Mouse (Mus musculus) hindbrain, embryonic 10.5 days (tissue): ENCODE measurements around the gene Ctnna3. TPM values are rescaled to one million over a fixed set of nuclear protein-coding genes. Genes with fewer than 3 reads are reported as not detected.

Source experiments
- DNase-seq: peaks from one replicate; pipeline ENCODE4 v3.0.0-alpha.2; 2017; ENCODE audit warnings: low spot score
- H3K27ac ChIP-seq: fragments of 300-500 bp; sonication (generic); 2 replicates; pipeline ENCODE4 v1.5.1; 2016; ENCODE audit warnings: mild to moderate bottlenecking, moderate library complexity
- H3K27me3 ChIP-seq: fragments of 300-500 bp; sonication (generic); 2 replicates; pipeline ENCODE4 v1.6.1; 2016; ENCODE audit warnings: mild to moderate bottlenecking; ENCODE audit not compliant: poor library complexity, insufficient read depth, severe bottlenecking
- H3K36me3 ChIP-seq: fragments of 300-500 bp; sonication (generic); 2 replicates; pipeline ENCODE4 v1.6.1; 2016; ENCODE audit warnings: mild to moderate bottlenecking, moderate library complexity
- H3K4me1 ChIP-seq: fragments of 300-500 bp; sonication (generic); replicated peaks from 2 replicates; pipeline ENCODE4 v1.6.1; 2016; ENCODE audit warnings: mild to moderate bottlenecking
- H3K4me3 ChIP-seq: fragments of 300-500 bp; sonication (generic); 2 replicates; pipeline ENCODE4 v1.5.1; 2016; ENCODE audit warnings: mild to moderate bottlenecking, moderate library complexity
- H3K9me3 ChIP-seq: fragments of 300-500 bp; sonication (generic); 2 replicates; pipeline ENCODE4 v1.6.1; 2016; ENCODE audit warnings: mild to moderate bottlenecking, moderate library complexity
- WGBS: fragments of 180-500 bp; shearing (Covaris S2); methylation state at CpG from one replicate; pipeline ENCODE4 v1.1.7; 2016; 5-methylcytosine and 5-hydroxymethylcytosine counted together
- polyA plus RNA-seq: library from polyadenylated mRNA; unstranded; fragments of >200 nt; fragmentation: Nextera tagmentation; extraction: Ambion mirVana; gene quantifications from 2 replicates; pipeline ENCODE4 v1.2.1, GENCODE M21; 2016

The Ctnna3 gene
- polyA plus RNA-seq, 1 experiment from 2014 or later: 0.21 TPM

DNA sequence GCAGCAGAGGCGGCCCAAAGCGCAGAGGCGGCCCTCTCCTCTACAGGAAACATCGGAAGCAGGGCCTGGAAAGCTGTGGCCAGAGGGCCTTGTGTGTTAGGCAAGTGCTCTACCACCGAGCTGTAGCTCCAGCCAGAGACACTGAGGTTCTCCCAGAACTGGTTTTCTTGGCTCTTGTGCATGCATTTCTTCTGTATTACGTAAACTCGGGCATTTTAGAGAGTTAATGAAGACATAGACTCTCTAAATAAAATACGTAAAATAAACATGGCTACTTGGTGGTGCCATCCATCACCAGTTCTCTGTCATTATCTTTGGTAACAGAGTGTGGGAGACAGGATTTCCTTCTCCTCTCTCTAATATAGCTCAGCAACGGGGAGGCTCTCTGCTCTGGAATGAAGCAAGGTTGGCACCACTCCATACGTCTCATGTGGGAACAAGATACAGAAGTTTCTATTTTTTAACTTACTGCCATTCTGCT, 46.3 kb downstream of the Ctnna3 start:
- DNase-seq: no peak
- H3K27me3 ChIP-seq: no peaks in the 10 kb centered on the region
- 87% methylated on average over 10 of the region's 10 CpGs for WGBS

DNA sequence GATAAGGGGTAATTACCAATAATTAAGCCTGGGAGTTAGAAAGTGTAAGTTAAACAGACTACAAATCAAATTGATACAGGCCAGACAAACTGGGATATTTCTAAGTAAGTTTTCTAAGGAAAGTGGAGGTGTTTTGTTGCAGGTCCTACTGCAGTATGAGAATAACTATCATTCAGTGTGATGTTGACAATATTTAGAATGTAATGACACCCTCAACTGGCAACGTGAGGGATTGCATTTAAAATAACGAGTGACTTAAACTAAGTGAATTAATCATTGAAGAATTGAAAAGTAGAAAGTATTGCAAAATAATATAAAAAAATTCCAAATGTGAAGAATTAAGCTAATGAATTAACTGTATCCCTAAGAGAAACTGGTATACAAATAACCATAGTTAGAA, 49.0 kb downstream of the Ctnna3 start:
- 45% methylated on average over 2 of the region's 2 CpGs for WGBS
- DNase-seq: no peak

More for the DNA sequence above, 46.3 kb downstream of the Ctnna3 start:
- no peaks in the 10 kb centered on the region for H3K36me3 ChIP-seq
- no peak overlapping the region for H3K4me3 ChIP-seq
- H3K9me3 ChIP-seq: no peaks in the 10 kb centered on the region
- no peak overlapping the region for H3K27ac ChIP-seq
- H3K4me1 ChIP-seq: peaks cover 4% of the 10 kb centered on the region; the same call in 1 of the 2 replicates

DNA sequence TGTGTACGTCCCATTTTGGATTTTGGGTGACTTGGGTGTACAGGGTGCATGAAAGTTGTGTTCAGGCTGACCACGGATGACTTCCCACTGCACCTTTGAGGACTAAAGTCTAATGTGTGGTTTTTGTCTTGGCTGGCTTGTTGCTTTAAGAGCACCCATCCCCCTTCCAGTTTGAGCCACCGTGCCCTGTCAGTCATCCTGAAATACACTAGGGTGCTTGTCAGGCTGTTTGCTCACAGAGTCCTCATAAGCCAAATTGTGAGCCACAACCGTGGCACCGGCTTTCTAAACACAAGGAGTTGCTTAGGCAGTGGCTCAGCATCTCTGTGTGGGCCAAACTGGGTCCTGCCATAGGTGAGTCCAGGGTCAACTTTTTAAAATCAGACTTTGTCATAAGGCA, 50.2 kb downstream of the Ctnna3 start:
- Histone ChIP-seq H3K4me1 (peaks cover 4% of the 10 kb centered on the region; the same call in 1 of the 2 replicates), H3K27me3 (no peaks in the 10 kb centered on the region), H3K36me3 (no peaks in the 10 kb centered on the region), H3K4me3 (no peak overlapping the region), H3K9me3 (no peaks in the 10 kb centered on the region), H3K27ac (no peak overlapping the region)
- 57% methylated on average over 5 of the region's 5 CpGs for WGBS
- DNase-seq: no peak

More for the DNA sequence above, 49.0 kb downstream of the Ctnna3 start:
- H3K4me1 ChIP-seq: peaks cover 4% of the 10 kb centered on the region; the same call in 1 of the 2 replicates
- no peaks in the 10 kb centered on the region for H3K27me3 ChIP-seq
- no peak overlapping the region for H3K4me3 ChIP-seq
- no peak overlapping the region for H3K27ac ChIP-seq
- no peaks in the 10 kb centered on the region for H3K36me3 ChIP-seq
- H3K9me3 ChIP-seq: no peaks in the 10 kb centered on the region

DNA sequence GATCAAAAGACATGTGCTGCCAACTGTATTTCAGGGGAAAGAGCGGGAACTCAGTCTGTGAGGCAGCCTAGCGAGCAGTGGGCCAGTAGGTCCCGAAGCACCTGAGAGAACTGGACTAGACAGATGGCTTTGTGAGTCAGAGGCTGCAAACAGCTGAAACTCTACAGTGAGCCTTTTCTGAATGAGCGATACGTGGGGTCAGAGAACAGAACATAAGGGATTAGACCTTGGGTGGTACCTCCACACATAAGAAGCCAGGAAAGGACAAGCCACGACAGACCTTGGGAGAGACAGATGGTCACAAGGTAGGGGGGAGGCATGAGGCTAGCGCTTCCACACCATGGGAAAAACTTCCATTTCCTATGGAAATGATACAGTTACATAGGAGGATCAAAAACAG, 58.4 kb downstream of the Ctnna3 start:
- Histone ChIP-seq H3K4me3 (no peak overlapping the region), H3K27me3 (no peaks in the 10 kb centered on the region), H3K36me3 (no peaks in the 10 kb centered on the region), H3K9me3 (no peaks in the 10 kb centered on the region), H3K4me1 (no peaks in the 10 kb centered on the region), H3K27ac (no peak overlapping the region)
- 86% methylated on average over 7 of the region's 7 CpGs for WGBS
- DNase-seq: no peak

DNA sequence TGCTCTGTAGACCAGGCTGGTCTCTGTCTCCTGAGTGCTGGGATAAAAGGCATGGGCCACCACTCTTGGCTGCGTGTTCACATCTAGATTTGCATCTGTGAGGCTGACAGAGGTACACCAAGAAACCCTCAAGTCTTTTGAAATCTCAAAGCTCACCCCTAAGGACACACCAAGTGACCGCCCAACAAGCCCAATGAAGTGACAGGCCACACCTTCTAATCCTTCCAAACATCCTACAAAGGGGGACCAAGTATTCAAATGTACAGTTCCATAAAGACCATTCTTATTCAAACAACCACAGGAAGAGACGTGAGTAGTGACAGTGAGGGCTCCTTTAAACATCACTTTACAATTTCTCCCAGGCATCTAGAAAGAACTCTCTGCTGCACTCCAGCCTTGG, 94.1 kb downstream of the Ctnna3 start:
- H3K9me3 ChIP-seq: no peaks in the 10 kb centered on the region
- no peaks in the 10 kb centered on the region for H3K27me3 ChIP-seq
- H3K36me3 ChIP-seq: no peaks in the 10 kb centered on the region
- H3K4me1 ChIP-seq: no peaks in the 10 kb centered on the region
- H3K4me3 ChIP-seq: no peak overlapping the region
- H3K27ac ChIP-seq: no peak overlapping the region
- DNase-seq: no peak
- WGBS: 81% methylated on average over 3 of the region's 3 CpGs

DNA sequence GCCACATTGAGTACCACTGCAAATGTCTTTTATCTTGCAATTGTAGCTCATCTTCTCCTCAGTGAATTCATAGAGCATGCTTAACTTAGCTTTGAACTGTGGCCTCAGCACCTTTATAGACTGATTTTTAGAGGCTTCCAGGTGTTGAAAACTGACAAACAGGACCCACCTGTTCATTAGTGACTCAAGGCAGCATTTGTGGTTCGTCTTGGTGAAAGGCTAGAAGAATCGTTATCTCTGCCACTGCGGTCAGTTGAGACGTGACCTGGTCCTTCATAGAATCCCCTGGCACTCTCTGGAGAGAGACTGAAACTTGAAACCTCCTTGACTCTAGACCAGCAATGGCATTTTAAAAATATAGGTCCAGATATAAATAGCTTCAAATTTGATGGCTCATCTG, 96.1 kb downstream of the Ctnna3 start:
- WGBS: 83% methylated on average over 4 of the region's 4 CpGs
- Histone ChIP-seq H3K4me3 (no peak overlapping the region), H3K4me1 (no peaks in the 10 kb centered on the region), H3K27ac (no peak overlapping the region), H3K9me3 (no peaks in the 10 kb centered on the region), H3K36me3 (no peaks in the 10 kb centered on the region), H3K27me3 (no peaks in the 10 kb centered on the region)
- DNase-seq: no peak

DNA sequence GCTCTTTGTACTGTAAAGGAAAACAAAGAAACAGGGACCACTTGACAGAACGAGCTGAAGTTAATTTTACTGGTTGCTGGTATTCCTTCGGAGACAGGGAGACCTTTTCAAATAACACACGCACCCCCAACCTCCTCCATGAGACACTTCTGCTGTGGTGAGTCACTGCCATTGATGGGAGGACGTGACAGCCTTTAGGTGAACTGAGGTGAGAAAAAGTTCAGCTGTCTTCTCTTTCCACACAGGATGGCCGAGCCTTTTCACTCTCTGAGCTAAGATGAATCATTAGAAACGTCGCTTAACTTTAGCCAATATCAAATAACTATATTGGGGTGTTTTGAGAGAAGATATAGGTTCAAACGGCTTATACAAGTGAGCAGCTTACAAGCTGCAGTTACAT, 102.5 kb downstream of the Ctnna3 start:
- no peak for DNase-seq
- Histone ChIP-seq H3K9me3 (no peaks in the 10 kb centered on the region), H3K27me3 (no peaks in the 10 kb centered on the region), H3K4me3 (no peak overlapping the region), H3K4me1 (no peaks in the 10 kb centered on the region), H3K36me3 (no peaks in the 10 kb centered on the region), H3K27ac (no peak overlapping the region)
- 82% methylated on average over 8 of the region's 8 CpGs for WGBS

DNA sequence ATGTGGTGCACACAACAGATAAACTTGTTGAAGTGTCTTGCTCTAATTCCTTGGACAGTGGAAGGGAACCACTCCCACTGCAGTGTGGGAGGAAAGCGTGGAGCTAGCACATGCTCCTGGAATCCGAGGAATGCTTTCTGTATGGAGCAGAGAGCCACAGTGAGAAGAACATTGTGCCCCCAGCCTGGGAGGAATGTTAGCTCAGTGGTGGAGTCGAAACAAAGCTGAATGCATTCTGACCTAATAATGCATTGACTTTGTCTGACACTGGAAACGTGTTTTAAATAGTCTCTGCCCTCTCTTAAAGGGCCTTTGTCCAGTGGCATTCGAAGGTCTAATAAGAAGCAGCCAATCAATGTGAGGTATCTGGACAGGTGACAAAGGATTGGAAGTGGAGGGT, 111.9 kb downstream of the Ctnna3 start:
- peak; percentile 45 for DNase-seq
- no peaks in the 10 kb centered on the region for H3K27me3 ChIP-seq
- H3K9me3 ChIP-seq: no peaks in the 10 kb centered on the region
- WGBS: 14% methylated on average over 5 of the region's 5 CpGs
- peak overlapping the region; percentile 50 for H3K27ac ChIP-seq
- no peaks in the 10 kb centered on the region for H3K36me3 ChIP-seq
- H3K4me1 ChIP-seq: peaks cover 13% of the 10 kb centered on the region
- H3K4me3 ChIP-seq: no peak overlapping the region

DNA sequence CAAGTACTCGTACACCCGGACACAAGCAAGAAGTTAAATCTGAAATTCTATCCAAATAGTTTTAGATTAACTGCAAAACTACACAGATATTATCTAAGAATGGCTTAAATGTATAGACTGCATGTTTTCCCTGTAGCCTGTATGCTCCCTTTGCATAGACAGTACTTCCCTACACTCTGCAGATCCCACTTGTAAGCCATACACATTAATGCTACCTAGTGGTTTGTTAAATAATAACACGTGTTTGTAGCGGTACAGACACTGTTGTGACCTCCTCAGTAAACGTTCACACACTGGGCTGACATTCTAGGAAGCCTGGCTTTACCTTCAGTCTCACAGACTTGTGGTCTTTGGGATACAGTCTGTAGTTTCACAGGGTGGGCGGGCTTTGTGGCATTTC, 112.6 kb downstream of the Ctnna3 start:
- Histone ChIP-seq H3K4me3 (no peak overlapping the region), H3K9me3 (no peaks in the 10 kb centered on the region), H3K27me3 (no peaks in the 10 kb centered on the region), H3K36me3 (no peaks in the 10 kb centered on the region), H3K4me1 (peaks cover 13% of the 10 kb centered on the region), H3K27ac (peak overlapping the region; percentile 50; the same call in 1 of the 2 replicates)
- 58% methylated on average over 6 of the region's 6 CpGs for WGBS
- DNase-seq: no peak

DNA sequence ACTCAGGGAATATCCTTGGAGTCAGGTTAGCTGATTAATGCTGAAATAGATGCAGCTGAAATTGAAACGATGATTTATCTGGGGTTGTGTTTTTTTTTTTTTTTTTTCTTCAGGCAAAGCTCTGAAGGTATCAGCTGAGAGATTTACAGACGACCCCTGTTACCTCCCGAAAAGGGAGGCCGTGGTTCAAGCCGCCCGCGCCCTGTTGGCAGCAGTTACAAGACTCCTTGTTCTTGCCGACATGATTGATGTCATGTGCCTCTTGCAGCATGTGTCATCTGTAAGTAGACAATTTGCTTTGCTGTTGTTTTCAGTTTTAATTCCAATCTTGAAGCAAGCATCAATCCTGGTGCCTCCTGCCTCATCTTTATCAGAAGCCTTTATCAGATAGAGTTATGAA, 136.8 kb downstream of the Ctnna3 start:
- H3K9me3 ChIP-seq: no peaks in the 10 kb centered on the region
- H3K4me3 ChIP-seq: no peak overlapping the region
- no peaks in the 10 kb centered on the region for H3K36me3 ChIP-seq
- no peak for DNase-seq
- no peak overlapping the region for H3K27ac ChIP-seq
- no peaks in the 10 kb centered on the region for H3K4me1 ChIP-seq
- 93% methylated on average over 8 of the region's 8 CpGs for WGBS
- no peaks in the 10 kb centered on the region for H3K27me3 ChIP-seq

DNA sequence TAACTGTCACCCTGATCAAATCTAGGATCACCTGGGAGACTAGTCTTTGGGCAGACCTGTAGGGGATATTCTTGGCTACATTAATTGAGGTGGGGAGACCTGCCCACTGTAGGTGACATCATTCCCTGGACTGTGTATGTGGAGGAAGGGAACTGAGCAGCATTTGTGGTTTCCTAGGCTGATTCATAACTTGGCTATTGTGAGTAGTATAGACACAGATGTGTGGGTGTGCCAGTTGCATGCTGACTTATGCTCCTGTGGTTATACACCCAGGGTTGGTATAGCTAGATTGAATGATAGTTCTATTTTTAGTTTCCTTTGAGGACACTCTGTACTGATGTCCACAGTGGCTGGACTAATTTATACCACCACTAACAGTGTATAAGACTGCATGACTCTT, 141.7 kb downstream of the Ctnna3 start:
- DNase-seq: no peak
- no peaks in the 10 kb centered on the region for H3K27me3 ChIP-seq
- H3K9me3 ChIP-seq: no peaks in the 10 kb centered on the region
- no peaks in the 10 kb centered on the region for H3K4me1 ChIP-seq
- no peaks in the 10 kb centered on the region for H3K36me3 ChIP-seq
- H3K27ac ChIP-seq: no peak overlapping the region
- no peak overlapping the region for H3K4me3 ChIP-seq

DNA sequence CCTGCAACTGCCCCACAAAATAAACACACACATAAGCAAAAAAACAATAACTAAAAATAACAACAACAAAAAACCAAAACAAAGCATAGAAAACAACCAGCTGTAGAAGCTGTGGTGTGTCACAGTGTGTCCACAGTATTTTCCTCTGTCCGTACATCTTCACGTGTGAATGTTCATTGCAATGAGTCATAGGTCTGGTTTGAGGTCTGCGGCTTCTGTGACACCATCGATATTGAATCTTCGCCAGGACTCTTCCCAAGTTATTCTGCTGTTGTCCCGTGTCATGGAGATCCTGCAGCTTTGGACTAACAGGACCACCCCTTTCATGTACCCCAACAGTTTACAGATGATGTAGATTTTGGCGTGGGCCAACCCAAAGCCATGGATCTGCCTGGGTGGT, 143.0 kb downstream of the Ctnna3 start:
- H3K4me1 ChIP-seq: no peaks in the 10 kb centered on the region

DNA sequence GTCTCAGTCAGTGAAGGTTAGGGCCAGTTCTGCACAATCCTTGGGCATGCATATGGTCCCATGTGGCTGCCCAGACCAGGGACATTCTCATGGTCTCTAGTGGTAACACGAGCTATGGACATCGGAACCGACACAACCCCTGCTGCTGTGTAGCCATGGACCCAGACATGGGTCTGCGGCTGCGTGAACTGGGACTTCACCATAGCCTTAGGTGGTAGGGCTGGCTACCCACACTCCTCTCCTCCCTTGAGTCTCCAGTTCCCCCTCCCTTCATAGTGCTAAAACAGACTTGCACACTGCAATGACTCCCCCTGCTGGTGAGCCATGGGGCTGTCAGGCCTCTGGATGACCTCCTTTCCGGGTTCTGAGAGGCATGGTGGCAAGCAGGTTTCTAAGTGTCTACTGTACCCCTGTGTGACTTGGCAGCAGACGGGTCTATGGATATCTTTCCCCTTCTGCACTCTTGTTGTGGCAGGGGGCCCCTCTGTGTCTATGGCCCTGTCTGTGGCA, 144.3 kb downstream of the Ctnna3 start:
- Histone ChIP-seq H3K27me3 (no peaks in the 10 kb centered on the region), H3K36me3 (no peaks in the 10 kb centered on the region), H3K4me3 (no peak overlapping the region), H3K27ac (no peak overlapping the region), H3K4me1 (no peaks in the 10 kb centered on the region), H3K9me3 (no peaks in the 10 kb centered on the region)
- peak; percentile 27 for DNase-seq
- WGBS: 88% methylated on average over 7 of the region's 7 CpGs

More for the DNA sequence above, 143.0 kb downstream of the Ctnna3 start:
- no peak overlapping the region for H3K27ac ChIP-seq
- no peaks in the 10 kb centered on the region for H3K9me3 ChIP-seq
- no peak overlapping the region for H3K4me3 ChIP-seq
- no peak for DNase-seq
- H3K27me3 ChIP-seq: no peaks in the 10 kb centered on the region
- 91% methylated on average over 7 of the region's 7 CpGs for WGBS
- no peaks in the 10 kb centered on the region for H3K36me3 ChIP-seq

DNA sequence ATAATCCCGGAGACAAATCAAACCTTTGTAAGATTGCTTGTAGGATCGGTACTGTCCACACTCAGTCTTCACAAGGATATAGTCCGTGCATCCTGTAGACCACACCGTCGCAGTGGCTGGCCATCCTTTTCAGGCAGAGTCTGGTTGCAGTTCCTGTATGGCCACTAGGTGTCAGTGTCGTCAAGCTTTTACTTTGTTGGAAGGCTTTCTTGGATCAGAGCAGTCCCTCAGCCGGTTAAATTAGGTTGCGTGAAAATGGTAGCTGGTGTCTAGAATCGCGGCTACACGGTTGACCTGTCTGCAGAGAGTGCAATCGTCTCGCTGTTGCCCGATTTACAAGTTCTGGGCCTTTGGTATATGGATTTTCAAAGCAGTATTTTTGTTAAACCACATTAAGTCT, 152.7 kb downstream of the Ctnna3 start:
- WGBS: 14% methylated on average over 14 of the region's 14 CpGs
- Histone ChIP-seq H3K9me3 (no peaks in the 10 kb centered on the region), H3K4me3 (no peak overlapping the region), H3K27ac (no peak overlapping the region), H3K27me3 (no peaks in the 10 kb centered on the region), H3K4me1 (no peaks in the 10 kb centered on the region), H3K36me3 (no peaks in the 10 kb centered on the region)
- DNase-seq: peak; percentile 84
